Mouse (Mus musculus) gastrocnemius, adult 18-20 months (tissue): ENCODE results near the gene Frmd4a. TPM values are rescaled to one million over a fixed set of nuclear protein-coding genes. Genes with fewer than 3 reads are reported as not detected.
A peak's percentile ranks its signal among the peaks of the same experiment; 100 is the strongest.

Experiments
- DNase-seq: peaks from one replicate; pipeline ENCODE4 v3.0.0; 2021; ENCODE audit warnings: low spot score
- total RNA-seq, 2 experiments: library from RNA; stranded (reverse); gene quantifications; 2 replicates each; pipeline ENCODE4 v1.2.3; 2021

Gene Frmd4a
- total RNA-seq, 2 experiments from 2014 or later = 2.6 to 3.6 TPM

DNA sequence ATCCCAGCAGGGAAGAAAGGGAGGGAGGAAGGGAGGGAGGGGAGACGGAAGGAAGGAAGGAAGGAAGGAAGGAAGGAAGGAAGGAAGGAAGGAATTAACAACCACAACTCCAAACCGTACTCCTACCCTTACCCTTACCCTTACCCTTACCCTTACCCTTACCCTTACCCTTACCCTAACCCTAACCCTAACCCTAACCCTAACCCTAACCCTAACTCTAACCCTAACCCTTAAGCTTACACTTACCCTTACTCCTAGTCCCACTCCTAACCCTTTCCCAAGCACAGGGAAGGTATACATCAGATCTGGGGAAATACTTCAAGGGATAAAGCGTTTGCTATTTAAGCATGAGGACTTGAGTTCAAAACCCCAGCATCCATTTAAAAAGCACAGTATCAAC is 498.4 kb downstream of the Frmd4a start:
- DNase-seq = no peak

DNA sequence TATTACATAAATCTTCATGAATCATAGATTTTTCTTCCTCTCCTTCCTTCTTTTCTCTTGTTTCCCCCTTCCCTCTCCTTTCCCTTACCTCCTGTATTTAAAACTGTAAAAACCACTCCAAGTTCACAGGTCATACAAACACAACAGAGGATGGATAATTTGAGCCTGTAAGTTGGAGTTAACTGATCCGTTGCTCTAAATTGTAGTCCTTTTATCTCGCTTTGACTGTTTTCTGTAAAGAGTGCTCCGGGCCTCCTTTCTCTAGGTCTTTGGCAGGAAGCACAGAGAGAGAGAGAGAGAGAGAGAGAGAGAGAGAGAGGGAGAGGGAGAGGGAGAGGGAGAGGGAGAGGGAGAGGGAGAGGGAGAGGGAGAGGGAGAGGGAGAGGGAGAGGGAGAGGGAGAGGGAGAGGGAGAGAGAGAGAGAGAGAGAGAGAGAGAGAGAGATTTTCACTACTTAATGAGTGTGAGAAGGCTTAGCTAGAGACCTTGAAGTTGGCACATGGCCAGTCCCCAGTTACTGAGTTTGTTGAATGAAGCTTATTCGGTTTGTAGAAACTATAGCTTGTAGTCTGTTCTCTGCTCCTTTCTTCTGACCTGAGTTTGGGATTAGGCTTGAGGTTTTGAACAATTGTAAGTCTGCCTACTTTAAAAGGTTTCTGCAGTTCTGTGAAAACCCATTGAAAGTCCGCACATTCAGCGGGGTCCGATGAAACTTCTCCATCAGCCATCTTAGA is 499.5 kb downstream of the Frmd4a start:
- DNase-seq = no peak

DNA sequence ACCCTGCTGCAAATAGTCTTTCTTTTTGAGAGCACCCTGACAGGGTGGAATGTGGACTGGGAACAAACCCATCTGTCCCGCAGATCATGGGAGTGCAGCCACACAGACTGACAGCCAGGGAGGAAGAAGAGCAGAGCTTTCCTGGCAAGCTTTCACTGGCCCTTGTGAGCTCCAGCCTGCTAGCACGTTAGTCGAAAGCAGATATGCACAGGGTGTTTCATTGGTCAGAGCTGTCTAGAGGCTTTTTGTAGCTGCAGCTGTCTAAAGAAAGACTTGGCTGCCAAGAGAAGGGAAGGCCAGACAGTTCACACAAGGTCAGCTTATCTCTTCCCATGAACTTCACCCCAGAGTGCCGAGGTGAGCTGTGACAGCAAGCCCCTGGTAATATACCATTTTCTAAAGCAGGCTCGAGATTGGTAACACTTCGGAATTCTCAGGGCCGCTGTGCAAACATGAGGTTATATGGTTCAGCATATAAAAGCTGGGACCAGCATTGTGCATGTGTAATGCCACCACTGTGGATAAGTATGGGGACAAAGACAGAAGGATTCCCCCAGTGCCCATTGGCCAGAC is 500.1 kb downstream of the Frmd4a start:
- peak; percentile 35 for DNase-seq

DNA sequence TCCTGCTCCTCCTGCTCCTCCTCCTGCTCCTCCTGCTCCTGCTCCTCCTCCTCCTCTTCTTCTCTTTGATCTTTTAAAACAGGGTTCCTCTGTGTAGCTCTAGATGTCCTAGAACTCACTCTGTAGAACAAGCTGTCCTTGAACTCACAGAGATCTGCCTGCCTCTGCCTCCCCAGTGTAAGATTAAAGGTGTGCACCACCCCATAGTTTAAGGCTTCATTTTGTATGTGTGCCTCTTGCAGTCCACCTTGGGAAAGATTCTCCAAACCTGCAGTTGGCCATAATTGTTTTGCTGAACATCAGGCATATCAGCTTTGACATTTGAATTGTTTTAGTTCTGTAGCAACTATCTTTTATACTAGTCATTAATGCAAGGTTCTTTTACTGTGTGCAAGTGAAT is 501.0 kb downstream of the Frmd4a start:
- no peak for DNase-seq

DNA sequence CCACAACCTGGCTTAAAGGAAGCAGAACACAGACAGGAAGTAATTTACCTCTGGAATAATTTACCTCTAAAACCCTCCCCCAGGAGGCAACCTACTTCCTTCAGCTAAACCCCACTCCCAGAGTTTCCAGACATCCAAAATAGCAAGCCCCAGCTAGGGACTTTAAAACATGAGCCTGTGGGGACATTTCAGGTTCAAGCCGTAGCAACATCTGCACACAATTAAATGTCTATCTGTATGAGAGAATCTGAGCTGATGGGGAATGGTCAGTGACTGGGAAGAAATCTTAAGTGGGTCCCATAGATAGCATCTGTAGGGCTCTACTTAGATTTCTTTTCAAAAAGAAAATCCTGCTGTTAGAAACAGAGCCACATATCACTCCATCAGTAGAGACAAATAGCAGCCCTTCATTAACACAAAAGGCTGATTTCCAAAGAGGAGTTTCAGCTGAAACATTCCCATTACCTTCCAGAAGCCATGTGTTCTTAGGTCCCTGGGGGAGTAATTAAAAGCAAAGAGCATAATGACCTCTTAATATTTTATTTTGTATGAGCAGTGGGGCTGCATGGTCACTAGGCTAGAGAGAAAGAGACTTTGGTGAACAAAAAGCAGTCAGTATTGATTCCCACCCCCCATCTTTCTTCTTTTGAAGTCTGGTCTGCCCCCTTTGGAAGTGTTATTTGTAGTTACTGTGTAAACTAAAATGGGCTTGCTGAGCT is 505.4 kb downstream of the Frmd4a start:
- no peak for DNase-seq

DNA sequence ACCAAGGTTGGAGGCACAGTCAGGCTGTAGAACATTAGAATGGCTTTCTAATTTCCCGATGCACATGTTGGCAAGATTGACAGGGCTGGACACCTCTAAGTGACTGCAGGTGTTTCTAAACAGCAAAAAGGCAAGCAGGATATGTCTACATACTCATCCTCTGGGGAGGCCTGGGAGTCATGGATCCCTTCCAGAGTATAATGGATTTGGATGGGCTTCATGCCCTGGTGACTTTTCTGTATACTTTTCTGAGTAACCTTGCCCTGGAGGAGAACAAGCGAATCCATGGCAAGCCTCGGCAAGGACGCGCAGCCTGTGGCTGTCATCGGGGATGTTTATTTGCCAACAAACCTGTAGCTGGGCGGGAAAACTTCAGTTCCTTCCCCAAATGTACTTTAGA is 509.6 kb downstream of the Frmd4a start:
- DNase-seq = no peak

DNA sequence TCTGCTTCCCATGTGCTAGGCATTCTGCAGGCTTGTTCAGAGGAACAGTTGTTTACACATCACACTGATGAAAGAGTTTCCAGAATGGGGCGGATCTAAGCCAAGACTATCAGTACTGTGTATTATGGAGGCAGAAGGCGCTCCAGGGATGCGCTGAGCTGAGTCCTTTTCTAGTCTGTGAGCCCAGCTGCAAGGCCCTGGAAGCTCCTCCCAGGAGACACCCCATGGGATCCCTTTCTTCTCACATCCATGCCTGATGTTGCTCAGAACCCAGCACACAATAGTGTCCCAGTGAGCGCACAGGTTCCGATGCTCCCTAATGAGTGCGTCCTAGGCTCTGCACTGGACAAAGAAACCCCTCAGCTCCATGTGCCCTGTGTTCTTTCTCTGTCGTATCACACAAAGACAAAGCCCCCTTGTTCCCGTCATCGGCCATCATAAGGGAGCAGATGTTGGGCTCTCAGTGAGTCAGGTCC is 511.8 kb downstream of the Frmd4a start:
- no peak for DNase-seq

DNA sequence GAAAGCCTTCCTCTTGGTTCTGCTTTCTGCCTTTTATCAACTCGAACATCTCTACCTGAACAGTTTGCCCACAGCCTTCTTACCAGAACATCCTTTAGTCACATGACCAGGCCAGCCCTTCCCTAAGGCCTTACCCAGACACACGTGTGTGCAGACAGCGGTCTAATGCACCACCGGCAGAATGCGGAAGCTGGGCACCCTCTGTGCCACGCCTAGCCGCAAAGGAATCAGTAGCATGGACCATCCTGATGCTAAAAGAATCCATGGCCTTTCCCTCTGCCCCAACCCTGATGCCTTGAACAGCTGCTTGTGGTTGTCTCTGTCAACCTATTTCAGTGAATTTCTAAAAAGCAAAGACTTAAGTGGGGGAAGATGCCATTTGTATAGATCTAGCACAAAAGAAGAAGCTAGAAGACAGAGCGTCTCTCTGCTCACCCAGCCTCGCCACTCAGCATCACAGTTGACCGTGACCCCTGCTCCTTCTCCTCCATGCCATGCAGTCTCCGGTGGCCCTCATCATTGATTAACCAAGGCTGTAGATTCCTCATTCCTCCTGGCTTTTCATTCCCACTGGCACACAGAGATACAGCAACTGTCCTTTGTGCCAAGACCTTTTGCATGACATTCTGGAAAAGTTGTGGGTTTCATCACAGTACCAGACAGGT is 514.1 kb downstream of the Frmd4a start:
- DNase-seq = no peak

DNA sequence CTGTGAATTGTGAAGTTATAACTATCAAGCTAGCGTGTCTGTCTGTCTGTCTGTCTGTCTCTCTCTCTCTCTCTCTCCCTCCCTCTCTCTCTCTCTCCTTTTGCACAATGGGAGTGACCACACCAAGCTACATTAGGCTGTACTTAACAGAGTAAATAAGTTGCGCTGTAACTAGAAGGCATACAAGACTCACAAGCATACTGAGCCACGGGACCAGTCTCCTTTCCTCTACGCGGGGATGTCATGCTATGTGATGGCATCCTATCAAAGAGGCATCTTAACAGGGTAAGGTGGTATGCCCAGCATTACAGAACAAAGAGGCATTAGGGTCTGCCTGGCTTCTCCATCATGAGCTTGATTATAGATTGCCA is 514.7 kb downstream of the Frmd4a start:
- DNase-seq = no peak

DNA sequence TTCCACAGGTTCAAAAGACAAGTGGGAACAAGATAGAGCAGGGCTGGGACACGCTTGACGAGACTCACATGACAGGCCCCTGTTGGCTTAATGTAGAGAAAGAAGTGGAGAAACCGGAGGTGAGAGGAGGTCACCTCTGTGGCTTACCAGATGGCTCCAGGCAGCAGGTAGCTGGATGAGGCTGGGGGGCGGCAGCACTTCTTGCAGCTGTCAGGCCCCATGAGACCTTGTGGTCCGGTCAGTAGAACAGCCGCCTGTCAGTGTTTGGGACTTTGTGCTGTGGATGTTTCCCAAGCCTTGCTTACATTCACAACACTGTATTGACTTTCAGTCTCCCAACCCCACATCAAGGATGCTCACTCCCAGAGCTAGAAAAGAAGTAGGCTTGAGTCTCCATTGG is 515.4 kb downstream of the Frmd4a start:
- no peak for DNase-seq

DNA sequence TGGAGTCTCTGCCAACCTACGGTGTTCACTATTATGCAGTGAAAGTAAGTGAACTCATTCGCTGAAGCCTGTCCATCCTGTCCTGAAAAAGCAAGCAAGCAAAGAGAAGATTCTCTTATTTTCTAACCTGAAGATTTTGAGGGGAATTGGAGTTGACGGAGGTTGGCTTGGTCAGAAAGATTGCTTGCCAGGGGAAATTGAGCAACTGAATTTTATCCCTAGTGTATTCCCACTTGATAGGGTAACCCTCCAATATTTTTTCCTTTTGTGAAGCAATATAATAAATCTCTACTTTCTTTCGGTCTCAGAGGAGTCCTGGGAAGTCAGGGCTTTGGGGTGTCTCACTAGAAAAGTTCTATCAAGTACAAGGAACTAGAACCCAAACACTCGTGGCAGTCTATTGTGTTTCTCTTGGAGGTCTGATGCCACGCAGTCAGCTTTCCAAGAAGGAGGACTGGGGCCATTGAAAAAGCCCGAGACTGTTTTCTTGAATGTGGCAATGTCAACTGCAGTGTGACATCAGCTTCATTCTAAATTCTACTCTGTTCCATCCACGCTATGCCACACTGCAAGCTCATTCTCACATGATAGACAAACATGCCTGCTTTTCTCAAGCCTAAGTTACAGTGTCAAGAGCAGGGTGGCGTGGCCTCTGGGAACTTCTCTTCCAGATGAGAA is 517.8 kb downstream of the Frmd4a start:
- DNase-seq = peak; percentile 38

DNA sequence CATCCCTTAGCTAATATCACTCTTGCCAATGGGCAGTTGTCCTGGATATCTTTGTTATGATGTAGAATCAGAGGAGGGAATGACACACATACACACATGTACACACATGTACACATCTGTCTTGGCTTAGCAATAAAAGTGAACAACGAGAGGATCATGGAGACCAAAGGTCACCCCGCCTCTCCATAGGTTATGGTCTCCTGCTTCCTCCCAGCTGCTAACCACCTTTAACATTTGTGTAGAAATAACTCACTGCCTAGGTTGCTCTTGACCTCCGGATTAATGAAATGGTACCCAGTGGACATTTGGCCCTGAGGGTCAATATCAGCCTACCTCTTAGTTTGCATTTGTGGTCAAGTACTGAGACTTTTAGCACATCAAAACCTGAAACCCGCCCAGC is 523.8 kb downstream of the Frmd4a start:
- DNase-seq = no peak

DNA sequence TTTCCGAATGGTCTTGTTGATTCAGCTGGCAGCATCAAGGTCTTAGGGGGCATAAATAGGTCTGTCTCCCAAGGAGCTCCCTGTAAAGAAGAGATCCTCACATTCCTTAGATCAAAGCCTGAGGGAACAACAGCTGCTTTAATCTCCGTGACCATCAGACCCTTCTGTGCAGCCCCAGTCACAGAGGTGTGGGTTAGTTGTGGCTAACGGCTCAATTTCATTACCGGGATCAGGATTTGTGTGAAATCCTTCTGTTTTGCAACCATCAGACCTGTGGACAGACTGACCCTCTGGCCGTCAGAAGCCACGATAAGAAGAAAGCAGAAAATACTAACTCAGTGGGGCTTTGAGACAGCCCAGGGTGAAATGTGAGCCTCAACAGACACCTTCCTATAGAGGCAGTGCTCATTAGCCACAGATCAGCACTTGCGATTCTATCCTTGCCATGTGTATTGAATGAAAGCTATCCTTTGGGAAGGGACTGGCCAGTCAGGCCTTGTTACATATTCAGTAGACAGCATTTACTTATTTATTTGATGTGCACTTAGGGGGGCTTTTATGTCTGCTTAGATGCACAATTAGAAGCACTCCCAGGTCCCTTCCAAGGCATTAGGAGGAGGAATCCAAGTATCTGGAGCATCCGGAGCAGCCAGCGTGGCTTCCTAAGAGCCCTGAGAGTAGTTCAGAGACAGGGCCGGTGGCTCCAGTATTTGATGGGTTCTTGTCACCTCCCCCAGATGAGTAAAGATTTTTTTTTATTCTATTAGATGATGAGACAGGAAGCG is 524.5 kb downstream of the Frmd4a start:
- no peak for DNase-seq

DNA sequence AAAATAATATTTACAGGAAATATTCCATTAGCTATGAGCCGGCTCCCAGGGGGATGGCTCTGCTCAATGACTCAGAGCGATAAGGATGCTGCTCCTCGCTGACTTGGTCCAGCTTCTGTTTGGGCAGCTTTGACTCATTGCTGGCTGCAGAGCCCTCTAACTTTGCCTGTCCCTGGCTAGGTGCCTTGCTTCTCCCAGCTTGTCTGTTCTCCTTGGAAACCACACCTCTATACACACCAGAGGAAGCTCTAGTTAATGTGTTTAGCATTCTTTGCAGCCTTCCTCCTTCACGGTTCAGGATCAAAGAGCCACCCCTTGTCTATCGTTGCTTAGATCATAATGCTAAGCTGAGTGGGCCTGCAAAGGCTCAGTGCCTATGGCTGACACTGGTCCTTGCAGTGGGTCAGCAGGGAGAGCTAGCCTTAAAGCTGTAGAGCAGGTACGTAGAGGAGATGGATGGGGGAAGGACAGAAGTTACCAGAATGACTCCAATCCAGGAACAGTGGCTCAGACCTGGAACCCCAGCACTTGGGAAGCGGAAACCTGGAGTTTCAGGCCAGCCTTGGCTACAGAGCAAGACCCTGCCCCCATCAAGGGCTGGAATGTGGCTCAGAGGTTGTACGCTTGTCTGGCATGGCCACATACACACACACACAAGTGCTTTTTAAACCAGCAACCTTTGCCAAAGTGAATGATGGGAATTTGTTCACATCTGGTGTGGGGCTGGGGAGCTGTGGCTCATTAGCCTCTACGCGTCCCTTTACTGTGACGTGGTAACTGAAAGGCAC is 525.3 kb downstream of the Frmd4a start:
- peak; percentile 50 for DNase-seq

DNA sequence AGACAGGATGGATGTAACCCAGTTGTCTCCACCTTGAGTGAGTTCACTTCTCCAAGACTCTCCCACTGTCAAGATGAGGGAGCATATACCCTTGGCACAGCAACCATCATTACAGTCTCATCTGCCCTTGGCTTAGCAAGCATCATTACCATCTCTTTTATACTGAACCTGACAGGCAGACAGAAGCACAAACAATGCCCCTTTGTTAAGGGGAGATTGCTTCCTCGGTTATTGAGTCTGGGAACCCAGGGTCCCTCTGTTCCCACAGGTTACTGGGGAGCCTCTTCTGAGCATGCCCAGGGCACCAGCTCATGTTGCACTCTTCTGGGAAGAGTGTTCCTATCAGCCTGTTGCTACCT is 525.9 kb downstream of the Frmd4a start:
- no peak for DNase-seq

DNA sequence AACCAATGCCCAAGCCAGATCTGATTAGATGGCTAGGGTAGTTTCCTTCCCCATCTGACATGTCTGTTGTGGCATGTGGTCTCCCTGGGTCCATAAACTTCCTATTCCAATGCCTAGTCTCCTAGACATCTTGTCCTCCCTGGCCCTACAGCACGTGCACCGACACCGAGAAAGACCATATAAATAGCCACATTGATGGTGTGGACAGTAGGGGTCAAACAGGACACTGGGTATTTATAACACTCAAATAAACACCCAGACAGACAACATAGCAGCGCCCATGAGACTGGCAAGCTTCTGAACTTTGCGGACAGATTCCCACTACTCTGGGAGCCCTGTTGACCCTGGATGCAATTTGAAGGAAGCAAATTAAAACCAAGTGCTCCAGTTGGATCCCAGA is 526.8 kb downstream of the Frmd4a start:
- DNase-seq = no peak

DNA sequence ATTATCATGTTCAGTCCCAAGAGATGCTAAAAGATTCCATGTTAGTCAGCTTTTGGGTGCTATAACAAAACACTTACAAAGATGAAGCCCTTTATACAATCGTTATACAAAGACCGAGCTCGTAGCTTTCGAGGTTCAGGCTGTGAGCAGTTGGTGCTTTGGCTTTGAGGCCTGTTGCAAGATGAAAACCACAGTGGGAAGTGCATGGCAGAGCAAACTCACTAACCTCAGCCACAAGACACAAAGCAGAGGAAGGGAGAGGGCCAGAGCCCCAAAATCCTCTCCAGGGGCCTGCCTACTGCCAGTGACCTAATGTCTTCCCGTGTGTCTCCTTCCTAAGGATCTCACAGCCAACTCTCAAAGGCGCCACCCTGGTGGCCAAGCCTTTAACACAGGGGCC is 527.7 kb downstream of the Frmd4a start:
- no peak for DNase-seq

DNA sequence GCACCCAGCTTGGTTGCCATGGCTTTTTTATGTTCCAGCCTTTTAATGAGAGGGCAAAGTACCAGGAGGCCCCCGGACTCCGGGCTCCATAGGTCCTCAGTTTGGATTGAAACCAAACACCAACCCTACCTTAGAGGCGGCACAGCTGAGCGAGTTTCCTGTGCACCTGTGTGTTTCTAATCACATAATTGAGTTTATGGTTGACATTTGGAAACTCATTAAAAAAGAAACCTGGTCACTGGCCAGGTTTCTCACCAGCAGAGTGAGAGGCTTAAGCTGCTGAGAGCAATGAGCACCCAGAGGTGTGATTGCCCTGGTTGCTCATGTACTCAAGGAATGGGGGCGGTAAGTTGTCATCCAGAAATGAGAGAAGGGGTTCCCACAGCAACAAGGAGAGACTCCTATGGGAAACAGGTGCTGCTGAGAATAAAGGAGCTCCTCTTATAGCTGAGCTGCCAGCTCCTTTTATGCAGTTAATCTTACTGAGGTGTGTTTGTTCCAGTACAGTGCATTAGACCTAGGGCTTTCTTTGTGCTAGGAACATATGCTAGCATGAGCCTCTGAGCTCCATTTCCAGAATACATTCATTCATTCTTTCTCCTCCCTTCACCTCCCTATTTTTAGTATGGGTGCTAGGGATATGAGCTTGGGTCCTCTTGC is 529.6 kb downstream of the Frmd4a start:
- DNase-seq = no peak

DNA sequence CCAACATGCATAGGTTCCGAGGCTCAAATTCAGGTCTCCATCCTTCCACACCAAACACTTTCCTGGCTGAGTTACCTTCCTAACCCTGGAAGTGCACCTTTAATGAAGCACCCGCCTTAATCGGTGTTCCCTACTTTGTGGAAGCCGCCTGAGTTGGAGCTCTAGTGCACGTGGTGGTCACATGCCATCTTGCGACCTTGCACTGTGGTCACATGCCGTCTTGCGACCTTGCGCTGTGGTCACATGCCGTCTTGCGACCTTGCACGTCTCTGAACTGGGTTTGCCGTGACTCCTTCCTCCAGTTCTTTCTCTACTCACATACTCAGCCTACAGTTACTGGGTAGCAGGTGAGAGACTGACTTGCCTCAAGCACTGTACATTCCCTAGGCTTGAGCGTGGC is 531.8 kb downstream of the Frmd4a start:
- no peak for DNase-seq
